Mouse (Mus musculus) urinary bladder, postnatal 36 days (tissue): ENCODE results near the gene Pex6.
"Not testable (repeated sequence)": the region's sequence is repeated elsewhere in the genome, so short reads cannot be mapped to it uniquely, and the experiment has no call there.

Experiments
- DNase-seq, 2 experiments: peaks; one replicate each; pipeline ENCODE4 v3.0.0; 2022; ENCODE audit warnings: low spot score in 2 of 2, mixed read lengths in 1 of 2

Pex6 gene

GRCm38 (mm10) chr17:46734055-46734454 is 22.8 kb downstream of the Pex6 start:
- no peak for DNase-seq

GRCm38 (mm10) chr17:46735287-46735686 is 24.0 kb downstream of the Pex6 start:
- no peak for DNase-seq

- DNase-seq = no peak
Observed at GRCm38 (mm10) chr17:46736160-46736559, 24.9 kb downstream of the Pex6 start.

- no peak for DNase-seq
Observed at GRCm38 (mm10) chr17:46741305-46741704, 30.0 kb downstream of the Pex6 start.

- no peak for DNase-seq
Observed at GRCm38 (mm10) chr17:46742986-46743385, 31.7 kb downstream of the Pex6 start.

- no peak for DNase-seq
Observed at GRCm38 (mm10) chr17:46745506-46745905, 34.2 kb downstream of the Pex6 start.

GRCm38 (mm10) chr17:46747234-46747633 is 36.0 kb downstream of the Pex6 start:
- no peak for DNase-seq

GRCm38 (mm10) chr17:46747806-46748205 is 36.5 kb downstream of the Pex6 start:
- DNase-seq = no peak

- DNase-seq = no peak
Observed at GRCm38 (mm10) chr17:46749282-46749681, 38.0 kb downstream of the Pex6 start.

- no peak for DNase-seq
Observed at GRCm38 (mm10) chr17:46750580-46750979, 39.3 kb downstream of the Pex6 start.

GRCm38 (mm10) chr17:46751056-46751793 is 40.0 kb downstream of the Pex6 start:
- no peak for DNase-seq

GRCm38 (mm10) chr17:46751794-46752556 is 40.7 kb downstream of the Pex6 start, which contains the start of gene Cnpy3:
TSS of gene Cnpy3 (minus strand) at chr17:46752214.
- peak; percentile 92 to 97 for DNase-seq

- DNase-seq = no peak
Observed at GRCm38 (mm10) chr17:46758753-46759152, 47.5 kb downstream of the Pex6 start.

- no peak for DNase-seq
Observed at GRCm38 (mm10) chr17:46763544-46763943, 52.3 kb downstream of the Pex6 start, which contains the start of gene Ptcra. TSS of gene Ptcra (minus strand) at chr17:46763712.

GRCm38 (mm10) chr17:46764916-46765315 is 53.7 kb downstream of the Pex6 start:
- DNase-seq = not testable (repeated sequence)

- DNase-seq = no peak
Observed at GRCm38 (mm10) chr17:46767868-46768267, 56.6 kb downstream of the Pex6 start.

GRCm38 (mm10) chr17:46770546-46770945 is 59.3 kb downstream of the Pex6 start:
- DNase-seq = no peak

GRCm38 (mm10) chr17:46771025-46771424 is 59.8 kb downstream of the Pex6 start:
- no peak for DNase-seq

- no peak for DNase-seq
Observed at GRCm38 (mm10) chr17:46771616-46772015, 60.4 kb downstream of the Pex6 start.

GRCm38 (mm10) chr17:46772038-46772403 is 60.8 kb downstream of the Pex6 start:
- no peak for DNase-seq

- peak; percentile 78 to 82 for DNase-seq
Observed at GRCm38 (mm10) chr17:46772404-46773277, 61.4 kb downstream of the Pex6 start, which contains the start of gene 2310039H08Rik. TSS of gene 2310039H08Rik (plus strand) at chr17:46772635.
